Mouse (Mus musculus) inflammation-experienced regulatory T-cells, adult 16 weeks (primary cell): ENCODE measurements around the gene Phf24. TPM values are rescaled to one million over a fixed set of nuclear protein-coding genes. Genes with fewer than 3 reads are reported as not detected.

ENCODE experiments used
- polyA plus RNA-seq: library from polyadenylated mRNA; unstranded; fragments of 100-300 nt; shearing (Covaris generic); gene quantifications from one replicate; pipeline ENCODE4 v1.2.1, GENCODE M21; 2017

Phf24 gene
- polyA plus RNA-seq: not detected

DNA sequence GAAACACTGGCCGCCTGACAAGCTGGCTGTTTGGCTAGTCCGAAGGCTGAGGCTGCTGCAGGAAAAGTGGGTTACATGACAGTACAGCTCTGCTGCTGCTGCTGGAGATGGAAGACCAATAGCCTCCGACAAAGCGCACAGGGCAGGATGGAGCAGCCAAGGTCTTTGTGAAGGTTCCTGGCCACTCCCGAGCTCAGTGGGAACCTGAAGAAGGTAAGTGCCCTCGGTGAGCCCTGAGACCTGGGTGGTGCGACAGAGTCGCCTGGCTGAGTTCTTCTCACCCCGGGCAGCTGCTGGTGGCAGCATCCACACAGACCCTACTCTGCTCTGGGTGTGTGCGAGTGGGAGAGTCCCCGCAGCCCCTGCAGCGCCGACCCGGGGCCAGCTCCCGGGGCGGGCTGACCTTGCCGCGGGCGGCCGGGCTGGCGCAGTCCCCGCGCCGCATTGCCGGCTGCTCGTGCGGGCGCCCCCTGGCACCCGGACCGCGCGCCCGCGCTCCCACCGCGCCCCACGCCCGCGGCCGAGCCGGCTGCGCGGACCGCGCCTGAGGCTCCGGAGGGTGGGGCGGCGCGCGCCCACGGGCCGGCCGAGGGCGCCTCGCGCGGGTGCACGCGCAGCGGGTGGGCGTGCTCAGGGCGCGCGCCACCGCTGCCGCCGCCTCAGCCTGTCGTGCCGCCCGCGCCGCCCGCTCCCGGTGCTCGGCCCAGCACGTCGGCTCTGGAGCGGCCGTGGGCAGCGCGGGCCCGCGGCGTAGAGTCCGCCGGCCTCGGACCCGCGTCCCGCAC, at the start of gene Phf24:
Phf24 (plus strand) TSS at position 44 of the 785 bp plus-strand sequence.

GRCm38 (mm10) chr4:42874134-42874533, 42.3 kb upstream of the Phf24 start, which contains the start of gene Fam205c:
Gene Fam205c, minus strand, starts transcription at chr4:42874234.

GRCm38 (mm10) chr4:42949676-42950051, 33.2 kb downstream of the Phf24 start, which contains the start of gene Dnajb5:
Gene Dnajb5, plus strand, starts transcription at chr4:42949814.

DNA sequence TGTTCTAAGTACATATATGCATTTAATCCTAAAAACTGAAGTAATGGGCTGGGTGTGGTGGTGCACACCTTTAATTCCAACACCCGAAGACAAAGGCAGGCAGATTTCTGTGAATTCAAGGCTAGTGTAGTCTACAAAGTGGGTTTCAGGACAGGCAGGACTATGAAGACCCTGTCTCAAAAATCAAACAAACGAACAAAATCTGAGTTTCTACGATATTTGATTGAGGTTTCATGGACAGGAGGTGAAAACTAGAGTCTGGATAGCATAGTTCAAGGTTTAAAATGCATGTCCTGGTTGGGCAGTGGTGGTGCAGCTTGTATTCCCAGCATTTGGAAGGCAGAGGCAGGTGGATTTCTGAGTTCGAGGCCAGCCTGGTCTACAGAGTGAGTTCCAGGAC, 52.8 kb downstream of the Phf24 start, which contains the start of gene 1700022I11Rik:
1700022I11Rik (plus strand) TSS at position 301 of the 400 bp plus-strand sequence.

Other genes starting within 250 kb of the Phf24 start
- gene 4930578G10Rik, start 181.1 kb upstream of the Phf24 start, polyA plus RNA-seq: not detected
- not detected for gene Ccl19, start 160.1 kb upstream of the Phf24 start, polyA plus RNA-seq
- not detected for gene Ccl21a, start 142.7 kb upstream of the Phf24 start, polyA plus RNA-seq
- gene Fam205a1, start 62.8 kb upstream of the Phf24 start, polyA plus RNA-seq: not detected
- not detected for gene Gm12394, start 59.9 kb upstream of the Phf24 start, polyA plus RNA-seq
- not detected for gene Fam205c, start 42.4 kb upstream of the Phf24 start, polyA plus RNA-seq
- 11.7 TPM for gene Dnajb5, start 33.2 kb downstream of the Phf24 start, polyA plus RNA-seq
- gene 1700022I11Rik, start 52.9 kb downstream of the Phf24 start, polyA plus RNA-seq: 0.30 TPM
- gene Vcp, start 83.8 kb downstream of the Phf24 start, polyA plus RNA-seq: 464 TPM
- gene Fancg, start 93.8 kb downstream of the Phf24 start, polyA plus RNA-seq: 31.3 TPM
- 49.0 TPM for gene Pigo, start 109.2 kb downstream of the Phf24 start, polyA plus RNA-seq
- 193 TPM for gene Stoml2, start 115.0 kb downstream of the Phf24 start, polyA plus RNA-seq
- 12.3 TPM for gene Fam214b, start 129.6 kb downstream of the Phf24 start, polyA plus RNA-seq
- gene Unc13b, start 142.3 kb downstream of the Phf24 start, polyA plus RNA-seq: 0.46 TPM